Mouse (Mus musculus) embryonic facial prominence, embryonic 13.5 days (tissue): ENCODE data around the gene Pth. TPM values are rescaled to one million over a fixed set of nuclear protein-coding genes. Genes with fewer than 3 reads are reported as not detected.

ENCODE experiments used
- polyA plus RNA-seq: library from polyadenylated mRNA; unstranded; fragments of >200 nt; fragmentation: Nextera tagmentation; extraction: Ambion mirVana; gene quantifications from 2 replicates; pipeline ENCODE4 v1.2.1, GENCODE M21; 2015

Pth gene
- polyA plus RNA-seq, 1 experiment from 2014 or later: not detected

Other genes starting within 250 kb of the Pth start
- gene Arntl, start 181.1 kb downstream of the Pth start, polyA plus RNA-seq: 8.8 and 8.9 TPM in 2 replicates
- 30.0 and 35.3 TPM in 2 replicates for gene Btbd10, start 19.2 kb downstream of the Pth start, polyA plus RNA-seq
- gene Far1, start 125.3 kb upstream of the Pth start, polyA plus RNA-seq: 76.4 and 86.8 TPM in 2 replicates